Mouse (Mus musculus): ENCODE results near the gene D17H6S53E. TPM values are rescaled to one million over a fixed set of nuclear protein-coding genes. Genes with fewer than 3 reads are reported as not detected.

The D17H6S53E gene
- polyA plus RNA-seq, 1 experiment: 4.3 TPM

DNA sequence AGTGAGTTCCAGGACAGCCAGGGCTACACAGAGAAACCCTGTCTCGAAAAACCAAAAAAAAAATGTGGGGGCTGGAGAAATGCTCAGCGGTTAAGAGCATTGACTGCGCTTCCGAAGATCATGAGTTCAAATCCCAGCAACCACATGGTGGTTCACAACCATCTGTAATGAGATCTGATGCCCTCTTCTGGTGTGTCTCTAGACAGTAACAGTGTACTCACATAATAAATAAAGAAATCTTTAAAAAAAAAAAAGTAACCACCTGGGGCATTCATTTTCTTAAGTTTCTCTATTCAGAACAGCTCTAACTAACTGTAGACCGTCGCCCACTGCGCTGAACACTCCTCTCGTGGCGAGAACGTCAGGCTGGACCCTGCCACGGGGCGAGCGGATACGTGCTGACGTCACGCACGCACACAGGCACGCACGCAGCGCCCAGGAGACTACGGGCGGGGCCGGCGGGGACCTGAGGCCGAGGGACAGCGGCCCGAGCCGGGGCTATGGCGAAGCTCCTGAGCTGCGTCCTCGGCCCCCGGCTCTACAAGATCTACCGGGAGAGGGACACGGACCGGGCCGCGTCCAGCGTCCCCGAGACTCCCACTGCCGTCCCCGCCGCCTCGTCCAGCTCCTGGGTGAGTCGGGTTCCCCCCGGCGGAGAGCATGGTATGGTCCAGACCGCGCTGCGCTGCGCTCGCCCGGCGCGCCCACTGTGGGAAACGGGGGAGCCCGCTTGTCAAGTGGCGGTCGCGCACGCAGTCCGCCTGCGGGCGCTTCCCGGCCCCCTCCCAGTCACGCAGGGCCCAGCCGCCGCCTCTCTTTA is 37.1 kb upstream of the D17H6S53E start, which contains the start of gene Abhd16a:
Gene Abhd16a, plus strand, starts transcription at position 439 of the 820 bp plus-strand sequence.
- Histone ChIP-seq H3K36me3 (ENCODE audit: control insufficient read depth, insufficient read depth, low read length, poor library complexity, severe bottlenecking) (no peaks in the 10 kb centered on the region), H3K9ac (ENCODE audit: low read depth, poor library complexity, severe bottlenecking) (peak within 1 kb of the TSS; percentile 75), H3K4me1 (ENCODE audit: control insufficient read depth, insufficient read depth, low read length) (no peaks in the 10 kb centered on the region), H3K4me3 (ENCODE audit: low read depth, low read length) (peak within 1 kb of the TSS; percentile 66), H3K27ac (ENCODE audit: insufficient read depth, low read length) (no peak within 1 kb of the TSS), H3K27me3 (ENCODE audit: control insufficient read depth, insufficient read depth, low read length, poor library complexity, severe bottlenecking) (no peaks in the 10 kb centered on the region), H3K9me3 (replicated peaks; ENCODE audit: control insufficient read depth, insufficient read depth, low read length, poor library complexity, severe bottlenecking) (no peaks in the 10 kb centered on the region)
- TF ChIP-seq CTCF (IDR thresholded peaks at IDR 0.05; ENCODE audit: low read depth, low read length) (no peak), POLR2A (IDR thresholded peaks at IDR 0.05; ENCODE audit: insufficient read depth, low read length) (no peak), EP300 (IDR thresholded peaks at IDR 0.05; ENCODE audit: insufficient read depth, low read depth, low read length) (no peak)

DNA sequence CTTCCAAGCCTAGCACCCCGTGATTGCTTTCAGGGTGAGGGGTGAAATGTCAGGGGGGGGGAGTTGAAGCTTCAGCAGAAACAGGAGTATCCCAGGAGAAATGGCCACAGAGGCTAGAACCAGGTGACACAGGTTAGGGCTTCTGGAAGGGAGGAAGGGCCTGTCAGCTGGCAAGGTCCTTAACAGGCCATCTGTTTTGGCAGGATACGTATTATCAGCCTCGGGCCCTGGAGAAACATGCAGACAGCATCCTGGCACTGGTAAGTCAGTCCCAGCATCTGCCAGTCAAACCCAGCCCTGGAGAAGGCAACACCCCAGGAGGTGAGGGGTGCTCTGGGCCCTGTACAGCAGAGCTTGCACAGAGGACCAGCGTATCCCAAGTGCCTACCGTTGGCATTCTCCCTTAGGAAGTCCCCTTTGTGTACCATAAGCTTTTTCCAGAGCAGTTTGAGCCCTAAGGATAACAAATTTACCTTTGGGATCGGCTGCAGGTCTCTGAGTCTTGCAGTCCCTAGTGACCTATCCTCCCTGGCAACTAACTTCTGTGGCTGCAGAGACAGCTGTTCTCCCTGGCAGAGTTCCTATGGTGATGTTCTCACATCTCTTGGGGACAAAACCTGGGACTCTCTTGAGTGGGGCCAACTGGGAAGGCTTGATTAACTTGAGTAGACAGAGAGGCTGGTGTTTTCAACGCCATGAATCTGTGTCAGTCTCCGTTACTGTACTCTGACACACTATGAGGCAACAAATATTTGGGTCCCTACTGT is 35.8 kb upstream of the D17H6S53E start:
- no peak overlapping the region for H3K27ac ChIP-seq (ENCODE audit: insufficient read depth, low read length)
- H3K36me3 ChIP-seq (ENCODE audit: control insufficient read depth, insufficient read depth, low read length, poor library complexity, severe bottlenecking): no peaks in the 10 kb centered on the region
- no peaks in the 10 kb centered on the region for H3K9me3 ChIP-seq (replicated peaks; ENCODE audit: control insufficient read depth, insufficient read depth, low read length, poor library complexity, severe bottlenecking)
- TF ChIP-seq POLR2A (IDR thresholded peaks at IDR 0.05; ENCODE audit: insufficient read depth, low read length) (no peak), EP300 (IDR thresholded peaks at IDR 0.05; ENCODE audit: insufficient read depth, low read depth, low read length) (no peak), CTCF (IDR thresholded peaks at IDR 0.05; ENCODE audit: low read depth, low read length) (no peak)
- H3K27me3 ChIP-seq (ENCODE audit: control insufficient read depth, insufficient read depth, low read length, poor library complexity, severe bottlenecking): no peaks in the 10 kb centered on the region
- peak overlapping the region; percentile 75; the same call in 1 of the 2 replicates for H3K9ac ChIP-seq (ENCODE audit: low read depth, poor library complexity, severe bottlenecking)
- H3K4me1 ChIP-seq (ENCODE audit: control insufficient read depth, insufficient read depth, low read length): no peaks in the 10 kb centered on the region
- H3K4me3 ChIP-seq (ENCODE audit: low read depth, low read length): no peak overlapping the region

DNA sequence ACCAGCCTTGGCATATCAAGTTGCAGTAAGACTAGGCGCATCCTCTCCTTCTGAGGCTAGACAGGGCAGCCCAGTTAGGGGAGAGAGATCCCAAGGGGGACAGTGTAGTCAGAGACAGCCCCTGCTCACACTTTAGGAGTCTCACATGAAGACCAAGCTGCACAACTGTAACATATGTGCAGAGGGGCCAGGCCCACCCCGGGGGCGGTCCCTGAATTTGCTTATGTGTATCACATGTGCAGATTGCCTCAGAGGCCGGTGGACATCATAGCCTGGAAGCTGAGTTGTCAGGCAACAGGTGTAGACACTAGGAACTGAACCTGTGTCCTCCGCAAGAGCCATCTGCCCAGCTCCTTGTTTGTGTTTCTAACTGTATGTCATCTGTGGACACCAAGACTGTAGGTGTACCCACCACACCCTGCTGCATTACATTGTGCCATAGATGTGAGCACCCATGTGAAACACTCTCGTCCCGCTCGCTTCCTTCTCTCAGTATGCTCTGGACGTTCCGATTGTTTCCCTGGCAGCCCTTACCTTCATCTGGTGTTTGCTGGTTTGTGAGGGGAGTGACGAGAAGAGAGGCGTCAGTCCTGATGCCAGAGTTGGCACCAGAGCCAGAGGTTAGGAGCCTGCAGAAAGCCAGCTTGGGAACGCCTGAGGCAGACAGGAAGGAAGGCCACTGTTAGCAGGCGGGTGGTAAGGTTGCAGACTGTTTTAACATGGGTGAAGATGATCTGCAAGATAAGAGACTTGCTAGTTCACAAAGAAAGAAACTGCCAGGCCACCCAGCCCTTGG is 33.6 kb upstream of the D17H6S53E start:
- Histone ChIP-seq H3K9me3 (replicated peaks; ENCODE audit: control insufficient read depth, insufficient read depth, low read length, poor library complexity, severe bottlenecking) (no peaks in the 10 kb centered on the region), H3K4me3 (ENCODE audit: low read depth, low read length) (no peak overlapping the region), H3K9ac (ENCODE audit: low read depth, poor library complexity, severe bottlenecking) (no peak overlapping the region), H3K27ac (ENCODE audit: insufficient read depth, low read length) (no peak overlapping the region), H3K27me3 (ENCODE audit: control insufficient read depth, insufficient read depth, low read length, poor library complexity, severe bottlenecking) (no peaks in the 10 kb centered on the region), H3K4me1 (ENCODE audit: control insufficient read depth, insufficient read depth, low read length) (no peaks in the 10 kb centered on the region), H3K36me3 (ENCODE audit: control insufficient read depth, insufficient read depth, low read length, poor library complexity, severe bottlenecking) (no peaks in the 10 kb centered on the region)
- no peak for TF ChIP-seq EP300 (IDR thresholded peaks at IDR 0.05; ENCODE audit: insufficient read depth, low read depth, low read length)
- TF ChIP-seq POLR2A (IDR thresholded peaks at IDR 0.05; ENCODE audit: insufficient read depth, low read length): no peak
- TF ChIP-seq CTCF (IDR thresholded peaks at IDR 0.05; ENCODE audit: low read depth, low read length): no peak

DNA sequence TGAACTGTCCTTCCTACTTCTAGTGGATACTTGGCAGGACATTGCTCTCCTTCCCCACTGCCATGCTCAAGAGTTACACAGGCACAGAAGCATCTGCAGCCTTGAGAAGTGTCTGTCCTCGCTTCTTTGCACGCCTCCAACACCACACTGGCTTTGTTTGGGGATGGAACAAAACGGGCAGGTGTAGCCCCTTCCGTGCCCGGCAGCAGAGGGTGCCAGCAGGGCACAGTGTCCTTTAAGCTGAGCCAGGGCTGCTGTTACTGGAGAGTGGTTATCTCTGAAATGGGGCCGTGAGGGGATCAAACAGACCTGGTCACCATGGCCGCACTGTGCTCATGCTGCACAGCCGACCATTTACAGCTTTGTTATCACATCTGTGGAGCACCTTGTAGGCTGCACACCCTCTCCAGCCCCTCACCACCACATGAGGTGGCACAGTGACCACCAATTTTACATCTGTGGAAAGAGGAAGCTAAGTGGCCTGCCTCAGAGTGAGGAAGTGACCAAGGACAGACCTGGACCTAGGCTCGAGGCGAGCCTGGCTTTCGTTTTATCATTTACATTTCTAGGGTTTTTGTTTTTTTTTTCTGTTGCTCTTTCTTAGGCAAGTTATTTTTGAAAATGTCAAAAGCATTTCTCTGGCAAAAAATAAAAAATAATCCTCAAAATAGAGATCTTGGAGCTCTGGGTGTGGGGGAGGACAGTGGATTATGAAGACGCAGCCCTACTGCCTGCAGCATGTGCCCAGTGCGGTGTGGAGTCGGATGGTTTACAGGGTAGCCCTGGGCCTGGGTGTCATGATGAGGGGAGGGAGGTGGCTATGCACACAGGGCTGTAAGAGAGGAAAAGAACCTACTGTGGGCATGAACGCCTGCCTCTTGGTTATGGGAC is 31.5 kb upstream of the D17H6S53E start:
- Histone ChIP-seq H3K36me3 (ENCODE audit: control insufficient read depth, insufficient read depth, low read length, poor library complexity, severe bottlenecking) (no peaks in the 10 kb centered on the region), H3K27me3 (ENCODE audit: control insufficient read depth, insufficient read depth, low read length, poor library complexity, severe bottlenecking) (no peaks in the 10 kb centered on the region), H3K27ac (ENCODE audit: insufficient read depth, low read length) (no peak overlapping the region), H3K4me1 (ENCODE audit: control insufficient read depth, insufficient read depth, low read length) (no peaks in the 10 kb centered on the region), H3K9me3 (replicated peaks; ENCODE audit: control insufficient read depth, insufficient read depth, low read length, poor library complexity, severe bottlenecking) (no peaks in the 10 kb centered on the region), H3K4me3 (ENCODE audit: low read depth, low read length) (no peak overlapping the region), H3K9ac (ENCODE audit: low read depth, poor library complexity, severe bottlenecking) (no peak overlapping the region)
- TF ChIP-seq CTCF (IDR thresholded peaks at IDR 0.05; ENCODE audit: low read depth, low read length) (no peak), POLR2A (IDR thresholded peaks at IDR 0.05; ENCODE audit: insufficient read depth, low read length) (no peak), EP300 (IDR thresholded peaks at IDR 0.05; ENCODE audit: insufficient read depth, low read depth, low read length) (no peak)

DNA sequence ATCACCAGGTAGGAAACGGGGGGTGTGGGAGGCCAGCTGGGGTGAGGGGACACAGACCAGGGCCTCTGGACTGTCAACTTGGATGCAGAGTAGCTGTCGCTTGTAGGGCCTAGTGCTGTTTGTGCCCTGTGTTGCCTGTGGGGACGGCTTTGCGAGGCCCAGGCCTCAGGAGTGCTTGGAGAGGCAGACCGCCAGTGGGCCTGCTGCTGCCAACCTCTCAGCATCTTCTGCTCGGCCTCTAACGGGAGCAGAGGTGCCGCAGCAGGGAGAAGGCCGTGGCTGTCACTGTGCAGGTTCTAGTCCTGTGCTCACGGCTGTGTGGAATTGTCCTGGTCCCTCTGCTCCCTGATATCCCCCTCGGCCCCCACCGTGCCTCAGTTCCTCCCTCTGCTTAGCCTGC is 29.6 kb upstream of the D17H6S53E start:
- no peaks in the 10 kb centered on the region for H3K27me3 ChIP-seq (ENCODE audit: control insufficient read depth, insufficient read depth, low read length, poor library complexity, severe bottlenecking)
- no peaks in the 10 kb centered on the region for H3K9me3 ChIP-seq (replicated peaks; ENCODE audit: control insufficient read depth, insufficient read depth, low read length, poor library complexity, severe bottlenecking)
- H3K27ac ChIP-seq (ENCODE audit: insufficient read depth, low read length): no peak overlapping the region
- TF ChIP-seq POLR2A (IDR thresholded peaks at IDR 0.05; ENCODE audit: insufficient read depth, low read length): no peak
- no peak for TF ChIP-seq CTCF (IDR thresholded peaks at IDR 0.05; ENCODE audit: low read depth, low read length)
- TF ChIP-seq EP300 (IDR thresholded peaks at IDR 0.05; ENCODE audit: insufficient read depth, low read depth, low read length): no peak
- H3K36me3 ChIP-seq (ENCODE audit: control insufficient read depth, insufficient read depth, low read length, poor library complexity, severe bottlenecking): no peaks in the 10 kb centered on the region
- no peak overlapping the region for H3K4me3 ChIP-seq (ENCODE audit: low read depth, low read length)
- no peak overlapping the region for H3K9ac ChIP-seq (ENCODE audit: low read depth, poor library complexity, severe bottlenecking)
- no peaks in the 10 kb centered on the region for H3K4me1 ChIP-seq (ENCODE audit: control insufficient read depth, insufficient read depth, low read length)
